Mouse (Mus musculus) kidney, postnatal 0 days (tissue): Measurements from ENCODE around the gene Sephs1. TPM values are rescaled to one million over a fixed set of nuclear protein-coding genes. Genes with fewer than 3 reads are reported as not detected.

Source experiments
- ATAC-seq: fragments of 200-750 bp; cut with Nextera tagmentation; replicated peaks from 2 replicates; pipeline ENCODE4 v1.8.0; 2017; ENCODE audit warnings: low read depth, moderate number of reproducible peaks, moderate TSS enrichment, moderate library complexity; ENCODE audit not compliant: low FRiP score
- DNase-seq: peaks from one replicate; pipeline ENCODE4 v3.0.0-alpha.2; 2016; ENCODE audit warnings: low spot score
- H3K27ac ChIP-seq: fragments of 300-500 bp; sonication (generic); 2 replicates; pipeline ENCODE4 v1.5.1; 2014; ENCODE audit warnings: mild to moderate bottlenecking
- H3K27me3 ChIP-seq: fragments of 300-500 bp; sonication (generic); 2 replicates; pipeline ENCODE4 v1.6.1; 2014; ENCODE audit warnings: low read length, mixed read lengths; ENCODE audit not compliant: insufficient read depth
- H3K36me3 ChIP-seq: fragments of 300-500 bp; sonication (generic); 2 replicates; pipeline ENCODE4 v1.6.1; 2014; ENCODE audit warnings: low read length, mixed read lengths; ENCODE audit not compliant: insufficient read depth
- H3K4me1 ChIP-seq: fragments of 300-500 bp; sonication (generic); replicated peaks from 2 replicates; pipeline ENCODE4 v1.6.1; 2014; ENCODE audit warnings: antibody characterized with exemption, low read length, mixed read lengths; ENCODE audit not compliant: insufficient read depth
- H3K4me2 ChIP-seq: fragments of 300-500 bp; sonication (generic); 2 replicates; pipeline ENCODE4 v1.6.1; 2014; ENCODE audit warnings: mild to moderate bottlenecking, low read length, moderate library complexity, mixed read lengths
- H3K4me3 ChIP-seq: fragments of 300-500 bp; sonication (generic); replicated peaks from 2 replicates; pipeline ENCODE4 v1.5.1; 2014; ENCODE audit warnings: low read depth, low read length
- H3K9ac ChIP-seq: fragments of 300-500 bp; sonication (generic); 2 replicates; pipeline ENCODE4 v1.6.1; 2014; ENCODE audit warnings: low read depth, low read length
- H3K9me3 ChIP-seq: fragments of 300-500 bp; sonication (generic); replicated peaks from 2 replicates; pipeline ENCODE4 v1.6.1; 2016; ENCODE audit warnings: low read length, inconsistent platforms, mixed read lengths
- CTCF ChIP-seq: IDR thresholded peaks from 2 replicates; pipeline ENCODE4 v1.5.1; 2016; ENCODE audit warnings: antibody characterized with exemption, low read depth, mild to moderate bottlenecking, moderate library complexity
- WGBS: fragments of 180-500 bp; shearing (Covaris S2); extraction: QIAGEN DNeasy Blood & Tissue Kit; methylation state at CpG from one replicate; pipeline ENCODE4 v1.1.7; 2014; 5-methylcytosine and 5-hydroxymethylcytosine counted together
- polyA plus RNA-seq: library from polyadenylated mRNA; unstranded; fragments of >200 nt; fragmentation: Nextera tagmentation; extraction: Ambion mirVana; gene quantifications from 2 replicates; pipeline ENCODE4 v1.2.1, GENCODE M21; 2015

Sephs1 gene
- polyA plus RNA-seq, 1 experiment from 2014 or later = 54.6 TPM

- no peak overlapping the region for H3K27ac ChIP-seq
- 52% methylated on average over 9 of the region's 9 CpGs for WGBS
- H3K4me1 ChIP-seq = no peaks in the 10 kb centered on the region
- no peak for TF ChIP-seq CTCF
- DNase-seq = no peak
- no peak overlapping the region for H3K4me2 ChIP-seq
- H3K36me3 ChIP-seq = no peaks in the 10 kb centered on the region
- no peaks in the 10 kb centered on the region for H3K27me3 ChIP-seq
- no peak for ATAC-seq
- H3K9ac ChIP-seq = no peak overlapping the region
- no peaks in the 10 kb centered on the region for H3K9me3 ChIP-seq
- H3K4me3 ChIP-seq = no peak overlapping the region
These were observed 16.5 kb upstream of the Sephs1 start for GRCm38 (mm10) chr2:4864817-4865296.

GRCm38 (mm10) chr2:4868028-4868725 lies 13.2 kb upstream of the Sephs1 start:
- no peak for ATAC-seq
- no peaks in the 10 kb centered on the region for H3K36me3 ChIP-seq
- no peak overlapping the region for H3K9ac ChIP-seq
- DNase-seq = no peak
- no peaks in the 10 kb centered on the region for H3K27me3 ChIP-seq
- 81% methylated on average over 12 of the region's 12 CpGs for WGBS
- no peak for TF ChIP-seq CTCF
- H3K4me1 ChIP-seq = no peaks in the 10 kb centered on the region
- H3K4me2 ChIP-seq = no peak overlapping the region
- no peak overlapping the region for H3K4me3 ChIP-seq
- no peaks in the 10 kb centered on the region for H3K9me3 ChIP-seq
- no peak overlapping the region for H3K27ac ChIP-seq

- no peaks in the 10 kb centered on the region for H3K4me1 ChIP-seq
- H3K4me3 ChIP-seq = no peak overlapping the region
- H3K27me3 ChIP-seq = no peaks in the 10 kb centered on the region
- TF ChIP-seq CTCF = peak; percentile 23; the same call in 1 of the 2 replicates
- no peak for ATAC-seq
- 68% methylated on average over 9 of the region's 9 CpGs for WGBS
- H3K4me2 ChIP-seq = no peak overlapping the region
- H3K27ac ChIP-seq = no peak overlapping the region
- no peaks in the 10 kb centered on the region for H3K36me3 ChIP-seq
- H3K9me3 ChIP-seq = no peaks in the 10 kb centered on the region
- DNase-seq = no peak
- no peak overlapping the region for H3K9ac ChIP-seq
These were observed 8.6 kb upstream of the Sephs1 start for GRCm38 (mm10) chr2:4872740-4873139.

- no peaks in the 10 kb centered on the region for H3K36me3 ChIP-seq
- no peak for DNase-seq
- no peak overlapping the region for H3K9ac ChIP-seq
- no peak overlapping the region for H3K4me3 ChIP-seq
- H3K4me2 ChIP-seq = no peak overlapping the region
- no peak overlapping the region for H3K27ac ChIP-seq
- H3K9me3 ChIP-seq = no peaks in the 10 kb centered on the region
- no peak for TF ChIP-seq CTCF
- no peaks in the 10 kb centered on the region for H3K4me1 ChIP-seq
- no peak for ATAC-seq
- 58% methylated on average over 6 of the region's 6 CpGs for WGBS
- no peaks in the 10 kb centered on the region for H3K27me3 ChIP-seq
These were observed 8.0 kb upstream of the Sephs1 start for GRCm38 (mm10) chr2:4873331-4873730.

GRCm38 (mm10) chr2:4875090-4875489 lies 6.3 kb upstream of the Sephs1 start:
- DNase-seq = no peak
- ATAC-seq = no peak
- Histone ChIP-seq H3K9ac (no peak overlapping the region), H3K9me3 (no peaks in the 10 kb centered on the region), H3K27ac (no peak overlapping the region), H3K4me3 (no peak overlapping the region), H3K27me3 (no peaks in the 10 kb centered on the region), H3K36me3 (no peaks in the 10 kb centered on the region), H3K4me1 (no peaks in the 10 kb centered on the region), H3K4me2 (no peak overlapping the region)
- 53% methylated on average over 1 of the region's 1 CpGs for WGBS
- no peak for TF ChIP-seq CTCF

- ATAC-seq = no peak
- no peaks in the 10 kb centered on the region for H3K36me3 ChIP-seq
- no peak overlapping the region for H3K27ac ChIP-seq
- WGBS = 68% methylated on average over 3 of the region's 3 CpGs
- no peak for TF ChIP-seq CTCF
- no peaks in the 10 kb centered on the region for H3K9me3 ChIP-seq
- H3K4me3 ChIP-seq = no peak overlapping the region
- H3K4me1 ChIP-seq = 0 out of 2 replicates have a peak, but pooled peaks cover 3% of the 10 kb centered on the region
- H3K9ac ChIP-seq = no peak overlapping the region
- no peak overlapping the region for H3K4me2 ChIP-seq
- DNase-seq = no peak
- no peaks in the 10 kb centered on the region for H3K27me3 ChIP-seq
These were observed 5.2 kb upstream of the Sephs1 start for GRCm38 (mm10) chr2:4876131-4876530.
